Mouse (Mus musculus) hindbrain, embryonic 14.5 days (tissue): ENCODE measurements around the gene Pcsk2. TPM values are rescaled to one million over a fixed set of nuclear protein-coding genes. Genes with fewer than 3 reads are reported as not detected.

Experiments
- ATAC-seq: fragments of 200-750 bp; cut with Nextera tagmentation; 2 replicates; pipeline ENCODE4 v1.8.0; 2017; ENCODE audit warnings: moderate number of reproducible peaks, mild to moderate bottlenecking, moderate TSS enrichment, moderate library complexity; ENCODE audit not compliant: low FRiP score
- DNase-seq: peaks from one replicate; pipeline ENCODE4 v3.0.0-alpha.2; 2015; ENCODE audit warnings: low spot score
- H3K27ac ChIP-seq: fragments of 300-500 bp; sonication (generic); 2 replicates; pipeline ENCODE4 v1.5.1; 2014; ENCODE audit warnings: mild to moderate bottlenecking, moderate library complexity
- H3K27me3 ChIP-seq: fragments of 300-500 bp; sonication (generic); 2 replicates; pipeline ENCODE4 v1.6.1; 2014; ENCODE audit warnings: mild to moderate bottlenecking, low read length, mixed read lengths; ENCODE audit not compliant: control insufficient read depth, insufficient read depth
- H3K36me3 ChIP-seq: fragments of 300-500 bp; sonication (generic); replicated peaks from 2 replicates; pipeline ENCODE4 v1.6.1; 2014; ENCODE audit not compliant: control insufficient read depth, insufficient read depth
- H3K4me1 ChIP-seq: fragments of 300-500 bp; sonication (generic); replicated peaks from 2 replicates; pipeline ENCODE4 v1.6.1; 2014; ENCODE audit warnings: antibody characterized with exemption, low read length, mixed read lengths; ENCODE audit not compliant: control insufficient read depth, insufficient read depth
- H3K4me2 ChIP-seq: fragments of 300-500 bp; sonication (generic); replicated peaks from 2 replicates; pipeline ENCODE4 v1.6.1; 2014; ENCODE audit warnings: mild to moderate bottlenecking, moderate library complexity
- H3K4me3 ChIP-seq: fragments of 300-500 bp; sonication (generic); replicated peaks from 2 replicates; pipeline ENCODE4 v1.5.1; 2014; ENCODE audit warnings: mild to moderate bottlenecking, low read length
- H3K9ac ChIP-seq: fragments of 300-500 bp; sonication (generic); 2 replicates; pipeline ENCODE4 v1.6.1; 2014
- H3K9me3 ChIP-seq: fragments of 300-500 bp; sonication (generic); 2 replicates; pipeline ENCODE4 v1.6.1; 2016; ENCODE audit warnings: low read length; ENCODE audit not compliant: control insufficient read depth
- WGBS: fragments of 180-500 bp; shearing (Covaris S2); extraction: QIAGEN DNeasy Blood & Tissue Kit; methylation state at CpG from one replicate; pipeline ENCODE4 v1.1.7; 2014; 5-methylcytosine and 5-hydroxymethylcytosine counted together
- polyA plus RNA-seq: library from polyadenylated mRNA; unstranded; fragments of >200 nt; fragmentation: Nextera tagmentation; extraction: Ambion mirVana; gene quantifications from 2 replicates; pipeline ENCODE4 v1.2.1, GENCODE M21; 2014

Pcsk2 gene
- polyA plus RNA-seq, 1 experiment from 2014 or later = 26.3 TPM

DNA sequence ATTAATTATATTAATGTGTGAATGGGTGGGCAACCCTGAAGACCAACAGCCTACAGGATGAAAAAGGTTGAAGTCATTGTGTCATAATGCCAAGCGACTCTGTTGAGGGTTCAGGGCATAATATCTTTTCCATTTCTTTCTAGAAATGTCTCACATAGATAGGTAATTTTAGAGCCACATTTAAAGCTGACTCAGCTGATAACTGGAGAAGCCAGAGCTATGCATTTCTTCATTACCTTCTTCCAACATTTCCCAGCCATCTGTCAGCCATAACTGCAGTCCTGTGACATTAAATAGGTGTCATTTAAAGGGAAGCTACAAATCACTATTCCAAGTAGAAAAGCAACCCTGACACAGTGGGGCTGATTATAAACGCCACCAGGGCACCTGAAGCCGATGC, 189.5 kb downstream of the Pcsk2 start:
- H3K27ac ChIP-seq = no peak overlapping the region
- H3K4me3 ChIP-seq = no peak overlapping the region
- ATAC-seq (no peak), DNase-seq (no peak)
- no peaks in the 10 kb centered on the region for H3K9me3 ChIP-seq
- H3K9ac ChIP-seq = no peak overlapping the region
- 78% methylated on average over 3 of the region's 3 CpGs for WGBS
- no peaks in the 10 kb centered on the region for H3K36me3 ChIP-seq
- no peaks in the 10 kb centered on the region for H3K27me3 ChIP-seq
- H3K4me2 ChIP-seq = no peak overlapping the region
- no peaks in the 10 kb centered on the region for H3K4me1 ChIP-seq

DNA sequence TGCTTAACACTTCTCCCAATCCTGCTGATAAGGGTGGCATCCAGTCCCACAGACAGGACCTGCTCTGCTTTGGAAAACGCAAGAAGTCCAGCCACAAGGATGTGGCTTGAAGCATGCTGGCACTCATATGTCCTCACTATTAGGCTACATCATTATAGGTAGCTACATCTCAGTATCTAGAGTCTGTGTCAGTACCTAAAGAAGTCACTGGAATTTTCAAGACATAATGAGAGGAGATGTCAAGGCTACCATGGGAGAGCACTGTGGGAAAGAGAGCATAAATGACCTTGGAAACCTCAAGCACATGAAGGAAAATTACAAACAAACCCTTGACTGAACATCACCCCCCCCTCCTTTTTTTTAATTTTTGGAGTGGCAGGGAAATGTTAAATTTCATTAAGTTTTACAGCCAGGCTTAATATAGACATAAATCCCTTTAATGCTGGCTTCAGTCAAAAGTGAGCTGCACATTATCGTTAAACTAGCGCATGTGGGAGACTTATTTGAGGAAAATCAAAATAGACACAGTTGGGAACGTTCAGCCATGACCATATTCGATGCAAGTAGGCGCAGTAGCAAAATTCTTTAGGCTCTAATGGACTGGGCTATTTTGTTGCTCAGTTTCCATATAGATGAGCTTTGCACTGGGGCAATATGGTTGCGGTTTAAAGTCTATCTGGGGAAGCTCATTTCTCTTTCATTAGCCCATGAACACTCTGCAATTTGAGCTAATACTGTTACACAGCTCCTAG, 193.7 kb downstream of the Pcsk2 start:
- Histone ChIP-seq H3K36me3 (no peaks in the 10 kb centered on the region), H3K9me3 (no peaks in the 10 kb centered on the region), H3K4me1 (no peaks in the 10 kb centered on the region), H3K4me3 (no peak overlapping the region), H3K27ac (no peak overlapping the region), H3K9ac (no peak overlapping the region), H3K27me3 (no peaks in the 10 kb centered on the region), H3K4me2 (no peak overlapping the region)
- DNase-seq = no peak
- WGBS = 69% methylated on average over 7 of the region's 7 CpGs
- 0 out of 2 replicates have a peak, but pooled peaks have one; percentile 37 for ATAC-seq

DNA sequence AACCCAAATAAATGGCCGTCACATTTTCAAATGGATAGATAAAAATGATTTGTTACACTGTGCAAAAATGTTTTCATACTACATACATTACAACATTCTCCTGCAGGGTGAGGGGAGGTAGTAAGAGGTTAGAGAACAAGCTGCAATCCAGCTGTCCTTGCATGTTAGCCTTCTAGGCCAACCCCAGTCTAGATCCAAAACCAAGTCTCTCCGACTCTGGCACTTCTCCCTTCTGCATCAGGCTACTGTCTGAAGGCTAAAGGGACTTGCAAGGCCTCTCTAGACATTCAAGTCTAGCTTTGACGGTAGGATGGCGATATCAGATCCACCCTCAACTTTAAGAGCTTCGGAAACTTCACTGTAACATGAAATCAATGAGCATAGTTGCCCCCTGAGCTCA, 196.5 kb downstream of the Pcsk2 start:
- 88% methylated on average over 5 of the region's 5 CpGs for WGBS
- H3K9ac ChIP-seq = no peak overlapping the region
- no peaks in the 10 kb centered on the region for H3K9me3 ChIP-seq
- no peak overlapping the region for H3K27ac ChIP-seq
- H3K4me2 ChIP-seq = no peak overlapping the region
- H3K4me3 ChIP-seq = no peak overlapping the region
- H3K4me1 ChIP-seq = no peaks in the 10 kb centered on the region
- no peaks in the 10 kb centered on the region for H3K36me3 ChIP-seq
- no peak for ATAC-seq
- H3K27me3 ChIP-seq = no peaks in the 10 kb centered on the region
- DNase-seq = no peak

DNA sequence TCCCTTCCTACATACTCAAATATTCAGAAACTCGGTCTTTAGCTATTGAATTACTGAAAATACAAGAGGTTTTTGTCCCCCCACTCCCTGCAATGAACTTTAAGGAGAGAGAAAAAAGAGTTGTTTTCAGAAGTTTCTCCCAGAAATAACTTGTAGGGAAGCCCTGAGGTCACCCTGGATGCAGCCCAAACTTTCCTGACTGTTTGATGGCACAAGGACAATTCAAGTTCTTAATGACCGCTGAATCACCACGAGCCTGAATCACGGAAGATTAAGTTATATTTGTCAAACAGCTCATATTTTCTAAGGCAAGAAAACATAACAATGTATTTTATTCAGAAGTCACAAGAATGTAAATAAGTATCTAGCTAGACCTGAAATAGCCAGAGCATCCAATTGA, 197.1 kb downstream of the Pcsk2 start:
- Histone ChIP-seq H3K9ac (no peak overlapping the region), H3K27ac (no peak overlapping the region), H3K4me2 (no peak overlapping the region), H3K36me3 (no peaks in the 10 kb centered on the region), H3K4me1 (no peaks in the 10 kb centered on the region), H3K4me3 (no peak overlapping the region), H3K27me3 (no peaks in the 10 kb centered on the region), H3K9me3 (no peaks in the 10 kb centered on the region)
- DNase-seq (no peak), ATAC-seq (no peak)
- 93% methylated on average over 4 of the region's 4 CpGs for WGBS

DNA sequence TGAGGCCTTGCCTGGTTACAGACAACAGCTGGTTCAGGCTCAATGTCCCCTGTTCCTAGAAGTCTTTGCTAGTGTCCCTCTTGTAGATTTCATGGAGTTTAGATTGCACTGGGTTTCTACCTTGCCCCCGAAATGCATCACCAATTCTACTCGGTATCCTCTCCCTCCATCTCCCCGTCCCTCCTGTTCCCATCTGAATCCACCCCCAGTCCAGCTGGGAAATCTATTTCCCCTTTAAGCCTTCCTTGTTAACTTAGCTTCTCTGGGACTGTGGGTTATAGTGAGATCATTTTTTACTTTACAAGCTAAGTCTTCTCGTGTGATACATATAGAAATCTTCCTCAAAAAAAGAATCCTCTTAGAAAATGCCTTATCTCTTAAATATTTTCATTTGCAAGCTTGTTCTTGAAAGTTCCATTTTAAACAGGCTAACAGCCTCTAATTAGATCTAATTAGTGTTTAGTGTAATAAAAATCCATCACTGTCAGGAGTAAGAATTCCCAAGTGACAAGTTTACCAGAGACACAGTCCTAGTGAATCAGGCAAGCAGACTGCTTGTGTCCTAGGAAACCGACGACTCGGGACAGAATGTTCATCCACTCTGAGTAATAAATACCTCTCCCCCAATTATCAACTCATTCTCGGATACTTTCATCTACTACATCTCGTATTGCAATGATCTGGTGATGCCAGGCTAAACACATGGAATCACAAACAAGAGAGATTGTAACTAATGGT, 206.3 kb downstream of the Pcsk2 start:
- Histone ChIP-seq H3K36me3 (no peaks in the 10 kb centered on the region), H3K27ac (peak overlapping the region; percentile 32; the same call in 1 of the 2 replicates), H3K4me3 (no peak overlapping the region), H3K9ac (no peak overlapping the region), H3K9me3 (no peaks in the 10 kb centered on the region), H3K4me1 (no peaks in the 10 kb centered on the region), H3K4me2 (no peak overlapping the region), H3K27me3 (no peaks in the 10 kb centered on the region)
- DNase-seq (peak; percentile 50), ATAC-seq (no peak)
- WGBS = 57% methylated on average over 9 of the region's 9 CpGs

DNA sequence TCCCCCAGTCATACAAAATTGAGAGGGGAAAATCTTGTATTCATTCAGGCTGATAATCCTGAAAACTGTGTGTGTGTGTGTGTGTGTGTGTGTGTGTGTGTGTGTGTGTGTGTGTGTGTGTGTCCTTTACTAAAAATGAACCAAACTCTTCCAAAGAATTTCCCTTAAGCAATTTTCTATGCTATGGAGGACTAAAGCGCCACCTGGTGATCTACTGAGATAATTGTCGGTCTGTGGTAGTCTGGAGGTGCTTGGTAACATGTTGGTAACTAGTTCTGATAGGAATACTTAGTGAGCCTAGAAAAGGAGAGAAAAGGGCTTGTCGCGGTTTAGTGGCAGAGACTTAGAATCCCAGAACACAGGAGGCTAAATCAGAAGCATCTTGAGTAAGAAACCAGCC, 230.5 kb downstream of the Pcsk2 start:
- Histone ChIP-seq H3K4me1 (no peaks in the 10 kb centered on the region), H3K4me3 (no peak overlapping the region), H3K4me2 (no peak overlapping the region), H3K9me3 (peaks cover 7% of the 10 kb centered on the region; the same call in 1 of the 2 replicates), H3K27ac (no peak overlapping the region), H3K9ac (no peak overlapping the region), H3K36me3 (no peaks in the 10 kb centered on the region), H3K27me3 (no peaks in the 10 kb centered on the region)
- DNase-seq (peak; percentile 82), ATAC-seq (no peak)
- WGBS = 9% methylated on average over 4 of the region's 4 CpGs

DNA sequence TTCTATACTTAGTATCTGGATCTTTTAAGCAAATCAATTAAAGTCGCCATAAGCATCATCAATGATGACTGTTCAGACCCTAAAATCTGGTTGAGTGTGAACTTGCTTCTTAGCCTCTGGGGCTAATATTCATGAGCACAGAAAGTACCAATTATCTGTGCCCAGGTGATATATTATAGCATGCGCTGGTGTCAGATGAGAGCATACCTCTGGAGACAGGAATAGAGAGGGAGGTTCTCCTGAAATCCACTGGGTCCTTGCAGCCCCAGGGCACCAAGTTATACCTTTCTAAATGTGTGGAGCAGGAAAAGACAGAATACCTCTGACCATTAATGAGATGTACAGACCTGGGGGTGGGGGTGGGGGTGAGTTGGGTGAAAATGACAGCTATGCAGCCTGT, 234.4 kb downstream of the Pcsk2 start:
- no peaks in the 10 kb centered on the region for H3K4me1 ChIP-seq
- DNase-seq = no peak
- H3K36me3 ChIP-seq = peaks cover 6% of the 10 kb centered on the region; the same call in 1 of the 2 replicates
- WGBS = 88% methylated on average over 2 of the region's 2 CpGs
- H3K9me3 ChIP-seq = no peaks in the 10 kb centered on the region
- no peak overlapping the region for H3K4me2 ChIP-seq
- H3K27me3 ChIP-seq = no peaks in the 10 kb centered on the region
- ATAC-seq = no peak
- no peak overlapping the region for H3K4me3 ChIP-seq
- H3K27ac ChIP-seq = no peak overlapping the region
- H3K9ac ChIP-seq = no peak overlapping the region

DNA sequence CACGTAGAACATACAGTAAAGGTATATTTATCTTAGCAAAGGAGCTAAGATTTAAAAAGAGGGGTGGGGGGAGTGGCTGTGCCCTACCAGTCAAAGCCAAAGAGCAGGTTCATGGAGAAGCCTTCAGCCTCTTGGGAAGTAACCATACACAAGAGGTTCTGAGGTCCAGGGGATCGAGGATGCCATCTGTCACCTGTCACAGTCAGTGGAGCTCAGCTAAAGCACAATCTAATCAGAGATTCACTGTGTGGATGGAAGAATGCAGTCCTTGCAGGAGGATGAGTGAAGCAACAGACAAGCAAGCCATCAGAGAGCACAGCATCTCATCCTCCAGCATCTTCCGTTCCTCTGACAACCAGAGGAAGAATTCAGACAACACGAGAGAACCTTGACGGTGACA, 244.0 kb downstream of the Pcsk2 start:
- H3K4me3 ChIP-seq = no peak overlapping the region
- H3K4me2 ChIP-seq = no peak overlapping the region
- 84% methylated on average over 5 of the region's 5 CpGs for WGBS
- no peaks in the 10 kb centered on the region for H3K9me3 ChIP-seq
- DNase-seq = no peak
- H3K9ac ChIP-seq = no peak overlapping the region
- no peak overlapping the region for H3K27ac ChIP-seq
- no peaks in the 10 kb centered on the region for H3K4me1 ChIP-seq
- ATAC-seq = no peak
- H3K36me3 ChIP-seq = no peaks in the 10 kb centered on the region; the same call in 1 of the 2 replicates
- H3K27me3 ChIP-seq = no peaks in the 10 kb centered on the region

DNA sequence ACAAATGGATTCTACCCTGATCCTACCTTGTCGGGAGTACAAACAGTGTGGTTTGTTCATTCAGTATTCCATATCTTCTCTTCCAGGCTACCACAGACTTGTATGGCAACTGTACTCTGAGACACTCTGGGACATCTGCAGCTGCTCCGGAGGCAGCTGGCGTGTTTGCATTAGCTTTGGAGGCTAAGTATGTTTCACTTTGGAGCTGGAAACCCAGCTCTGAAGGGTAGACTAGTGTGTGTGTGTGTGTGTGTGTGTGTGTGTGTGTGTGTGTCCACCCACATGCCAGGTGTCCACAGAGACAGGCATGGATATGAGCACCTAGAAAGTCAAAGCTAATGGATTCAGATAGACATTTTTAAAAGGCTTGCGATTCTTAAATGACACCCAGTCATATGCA, 249.9 kb downstream of the Pcsk2 start:
- H3K27ac ChIP-seq = no peak overlapping the region
- no peak for ATAC-seq
- WGBS = 90% methylated on average over 4 of the region's 4 CpGs
- no peaks in the 10 kb centered on the region for H3K27me3 ChIP-seq
- H3K9me3 ChIP-seq = no peaks in the 10 kb centered on the region
- no peak overlapping the region for H3K9ac ChIP-seq
- no peaks in the 10 kb centered on the region for H3K4me1 ChIP-seq
- DNase-seq = no peak
- 0 out of 2 replicates have a peak, but pooled peaks cover 10% of the 10 kb centered on the region for H3K36me3 ChIP-seq
- H3K4me3 ChIP-seq = no peak overlapping the region
- no peak overlapping the region for H3K4me2 ChIP-seq
